Mouse (Mus musculus) liver, adult (tissue): ENCODE measurements around the gene Hoxa13.

Source experiments
- GATA4 ChIP-seq: IDR thresholded peaks from 2 replicates; pipeline ENCODE4 v1.6.1; 2014; ENCODE audit warnings: mild to moderate bottlenecking, low read length; ENCODE audit not compliant: insufficient replicate concordance

Hoxa13 gene

GRCm38 (mm10) chr6:52247766-52248637 is 12.7 kb downstream of the Hoxa13 start:
- TF ChIP-seq GATA4 = no peak

GRCm38 (mm10) chr6:52246916-52247315 is 13.8 kb downstream of the Hoxa13 start:
- TF ChIP-seq GATA4 = no peak

DNA sequence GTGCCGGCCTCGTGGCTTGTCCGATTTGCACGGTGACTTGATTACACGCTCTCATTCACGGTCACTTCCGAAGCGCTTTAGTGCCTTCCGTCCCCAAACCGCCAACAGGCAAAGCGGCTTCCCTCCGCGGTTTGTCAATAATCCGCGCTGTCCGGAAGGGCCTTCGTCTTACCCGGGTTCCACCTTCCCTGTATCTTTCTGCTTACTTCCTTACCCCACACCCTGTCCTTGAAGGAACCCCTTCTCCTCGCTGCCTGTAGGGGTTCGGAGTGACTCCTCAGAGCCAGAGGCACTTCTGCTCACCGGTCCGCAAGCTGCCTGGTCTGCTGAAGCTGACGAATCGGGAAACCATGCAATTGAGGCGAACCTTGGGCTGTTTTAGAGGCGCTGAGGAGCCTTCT is 14.3 kb downstream of the Hoxa13 start:
- no peak for TF ChIP-seq GATA4

DNA sequence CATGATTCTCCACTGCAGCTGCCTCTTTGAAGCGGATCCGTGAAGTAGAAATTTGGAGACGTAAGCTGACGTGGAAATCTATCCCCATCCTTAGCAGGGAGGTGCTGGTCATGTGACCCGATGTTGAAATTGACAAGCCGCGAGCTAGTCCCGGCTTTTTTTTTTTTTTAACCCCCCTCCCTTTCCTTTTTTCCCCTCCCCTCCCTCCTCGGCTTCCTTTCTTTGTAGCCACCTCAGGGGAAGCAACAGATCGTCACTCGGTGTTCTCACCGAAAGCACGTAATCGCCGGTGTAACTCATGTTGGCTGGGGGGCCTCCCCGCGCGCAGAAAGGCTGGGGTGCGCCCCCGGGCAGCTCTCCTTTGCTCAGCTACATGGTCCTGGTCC is 14.9 kb downstream of the Hoxa13 start, which contains the start of gene Hoxa11:
Gene Hoxa11 (minus strand): TSS at position 54 of the 386 bp plus-strand sequence.
- no peak for TF ChIP-seq GATA4

DNA sequence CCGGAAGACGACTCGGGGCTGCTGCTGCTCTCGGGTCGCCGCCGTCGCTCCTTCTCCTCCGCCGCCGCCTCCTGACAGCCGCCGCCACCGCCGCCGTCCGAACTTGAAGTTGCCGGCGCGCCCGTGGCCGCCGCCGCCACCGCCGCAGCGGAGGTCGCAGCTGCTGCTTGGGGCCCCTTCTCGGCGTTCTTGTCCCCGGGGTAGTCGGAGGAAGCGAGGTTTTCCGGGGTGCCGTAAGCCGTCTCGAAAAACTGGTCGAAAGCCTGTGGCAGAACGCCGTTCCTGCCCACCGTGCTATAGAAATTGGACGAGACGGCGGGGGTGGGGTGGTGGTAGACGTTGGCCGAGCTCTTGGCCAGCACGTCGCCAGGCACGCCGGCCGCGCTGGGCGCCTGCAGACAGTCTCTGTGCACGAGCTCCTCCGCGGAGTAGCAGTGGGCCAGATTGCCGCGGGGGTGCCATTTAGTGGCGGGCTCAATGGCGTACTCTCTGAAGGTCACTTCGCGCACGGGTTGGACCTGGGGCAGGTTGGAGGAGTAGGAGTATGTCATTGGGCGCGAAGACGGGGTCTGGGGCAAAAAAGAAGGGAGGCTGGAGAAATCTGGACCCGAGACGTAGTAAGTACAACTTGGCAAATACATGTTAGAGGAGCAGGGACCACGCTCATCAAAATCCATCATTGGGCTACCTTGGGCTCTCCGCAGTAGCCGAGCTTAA is 15.5 kb downstream of the Hoxa13 start:
- no peak for TF ChIP-seq GATA4

- no peak for TF ChIP-seq GATA4
These were observed 16.1 kb downstream of the Hoxa13 start for GRCm38 (mm10) chr6:52244471-52245039.

DNA sequence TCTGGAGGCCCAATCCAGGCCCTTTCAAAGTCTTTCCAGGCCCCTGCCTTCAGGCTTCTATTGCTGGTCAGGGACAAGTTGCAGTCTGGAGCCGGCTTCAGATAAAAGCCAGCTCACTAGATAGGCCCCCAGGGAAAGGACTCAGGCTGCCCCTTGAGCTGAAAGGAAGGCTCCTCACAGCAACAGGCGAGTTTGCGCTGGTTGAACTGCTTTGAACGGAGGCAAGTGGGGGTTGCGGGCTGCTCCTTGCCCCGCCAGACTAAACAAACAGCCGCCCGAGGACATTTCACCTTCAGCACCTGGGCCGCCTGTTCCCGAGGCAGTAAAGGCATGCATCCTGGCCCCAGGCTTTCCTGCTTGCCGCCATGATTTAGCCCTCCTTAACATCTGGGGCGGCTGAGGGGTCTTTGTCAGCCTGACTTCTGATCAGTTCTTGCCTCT is 17.0 kb downstream of the Hoxa13 start:
- no peak for TF ChIP-seq GATA4

DNA sequence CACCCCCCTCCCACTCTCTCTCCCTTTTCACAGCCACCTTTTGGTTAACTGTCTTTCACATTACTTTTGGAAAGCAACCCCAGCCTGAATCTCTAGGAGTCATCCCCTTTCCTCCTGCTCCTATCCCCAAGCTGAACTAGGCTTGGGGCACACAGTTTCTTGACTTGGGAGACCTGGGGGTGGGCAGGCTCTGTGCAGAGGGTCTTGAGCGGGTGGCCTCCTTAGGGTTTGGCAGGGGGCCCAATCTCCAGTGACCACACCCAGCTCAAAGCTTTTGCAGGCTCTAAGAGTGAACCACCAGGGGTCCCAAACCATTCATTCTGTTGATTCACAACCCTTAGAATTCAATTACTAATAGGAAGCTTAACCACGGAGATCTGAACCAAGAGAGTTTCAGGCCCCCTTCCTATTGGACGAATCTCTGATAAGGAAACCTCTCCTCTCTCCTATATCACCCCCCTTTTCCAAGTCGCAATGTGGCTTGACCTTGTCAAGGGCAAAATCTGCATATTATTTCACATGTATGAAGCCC is 17.8 kb downstream of the Hoxa13 start:
- TF ChIP-seq GATA4 = no peak

DNA sequence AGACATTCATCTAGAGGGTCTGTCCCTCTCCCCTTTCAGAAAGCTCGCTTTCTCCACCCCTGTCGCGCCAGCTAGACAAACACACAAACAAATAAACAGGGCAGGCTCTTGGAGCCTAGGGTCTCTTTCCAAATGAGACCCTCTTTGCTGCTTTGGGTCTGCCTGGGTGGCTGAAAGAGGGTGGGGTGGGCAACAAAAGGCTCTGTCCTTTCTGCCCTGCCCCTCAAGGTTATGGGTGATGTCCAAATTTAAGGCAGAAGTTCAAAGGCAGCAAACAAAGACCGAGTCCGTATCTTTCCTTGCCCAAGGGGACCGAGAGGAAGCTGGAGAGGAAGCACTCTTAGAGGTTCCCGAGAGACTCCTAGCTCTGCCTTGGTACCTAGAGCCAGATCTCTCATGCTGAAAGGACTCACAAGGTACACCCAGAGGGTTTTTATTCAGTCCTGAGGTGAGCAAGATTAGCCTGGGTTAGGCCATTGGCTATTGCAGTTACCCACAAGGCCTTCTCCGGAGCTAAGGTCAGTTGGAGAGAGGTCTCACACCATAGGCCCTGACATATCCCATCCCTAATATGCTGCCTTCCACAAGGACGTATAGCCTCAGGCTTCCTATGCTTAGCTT is 19.6 kb downstream of the Hoxa13 start:
- TF ChIP-seq GATA4 = no peak

DNA sequence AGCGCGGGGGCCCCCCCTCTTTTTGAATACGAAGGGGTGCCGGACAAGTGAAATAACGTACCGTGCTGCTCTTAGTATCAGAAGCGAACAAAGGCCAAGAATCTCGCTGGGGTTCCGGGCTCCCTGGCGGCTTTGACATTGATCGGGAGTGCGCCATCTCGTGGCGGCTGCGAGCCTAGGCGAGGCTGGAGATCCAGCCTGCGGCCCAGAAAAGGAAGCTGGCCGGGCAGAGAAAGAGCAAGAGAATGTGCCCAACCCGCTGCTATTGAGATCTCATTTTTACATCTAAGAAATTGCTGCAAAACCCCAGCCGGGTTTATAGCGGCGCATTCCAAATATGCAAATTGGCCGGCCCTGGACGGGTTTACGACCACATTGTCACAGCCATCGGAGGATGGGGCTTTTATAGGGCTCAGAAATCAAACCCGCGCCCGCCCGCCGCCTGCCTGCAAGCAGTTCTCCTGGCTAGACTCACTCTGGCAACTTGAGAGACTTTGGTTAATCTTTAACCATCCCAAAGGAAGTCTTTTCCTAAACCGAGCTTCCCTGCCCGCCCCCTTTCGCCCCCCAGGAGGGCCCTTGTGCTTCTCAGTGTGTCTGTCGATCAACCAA is 20.2 kb downstream of the Hoxa13 start, which contains the start of gene Hoxa10:
Gene Hoxa10 (minus strand): TSS at position 466 of the 612 bp plus-strand sequence.
- TF ChIP-seq GATA4 = no peak; the same call in 1 of the 2 replicates

- no peak for TF ChIP-seq GATA4
These were observed 20.9 kb downstream of the Hoxa13 start for GRCm38 (mm10) chr6:52239625-52240388.

DNA sequence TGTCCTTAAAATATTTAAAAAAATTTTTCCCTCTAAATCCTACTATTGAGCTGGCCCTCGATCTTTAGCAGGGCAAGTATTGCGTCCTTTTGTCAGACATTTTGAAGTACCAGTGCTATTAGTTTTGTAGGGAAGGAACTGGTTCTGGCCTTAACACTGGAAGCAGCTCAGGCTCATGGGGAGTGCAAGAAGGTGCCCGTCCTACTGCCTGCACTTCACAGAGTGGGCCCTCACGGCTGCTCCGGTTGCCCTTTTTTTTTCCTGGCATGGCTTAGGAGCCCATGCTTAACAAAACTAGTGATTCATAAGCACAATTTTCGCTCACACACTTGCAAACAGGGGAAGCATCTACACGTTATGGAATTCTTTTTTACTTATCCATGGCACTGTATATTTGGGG is 21.7 kb downstream of the Hoxa13 start:
- no peak for TF ChIP-seq GATA4

- TF ChIP-seq GATA4 = no peak
These were observed 22.5 kb downstream of the Hoxa13 start for GRCm38 (mm10) chr6:52238155-52238545.

GRCm38 (mm10) chr6:52237346-52238154 is 23.1 kb downstream of the Hoxa13 start:
- TF ChIP-seq GATA4 = no peak
